Mouse (Mus musculus) activated CD4-positive, CD25-positive, alpha-beta regulatory T cell, adult 4 months (primary cell): Measurements from ENCODE around the gene Zfp62. TPM values are rescaled to one million over a fixed set of nuclear protein-coding genes. Genes with fewer than 3 reads are reported as not detected.

Experiments
- ATAC-seq: one replicate; pipeline ENCODE4 v1.8.0; 2017
- polyA plus RNA-seq, 2 experiments: library from polyadenylated mRNA; unstranded; fragments of 100-300 nt; shearing (Covaris generic); gene quantifications; one replicate each; pipeline ENCODE4 v1.2.1; 2017

Zfp62 gene
- polyA plus RNA-seq, 2 experiments from 2014 or later, result 47.9 to 54.3 TPM

DNA sequence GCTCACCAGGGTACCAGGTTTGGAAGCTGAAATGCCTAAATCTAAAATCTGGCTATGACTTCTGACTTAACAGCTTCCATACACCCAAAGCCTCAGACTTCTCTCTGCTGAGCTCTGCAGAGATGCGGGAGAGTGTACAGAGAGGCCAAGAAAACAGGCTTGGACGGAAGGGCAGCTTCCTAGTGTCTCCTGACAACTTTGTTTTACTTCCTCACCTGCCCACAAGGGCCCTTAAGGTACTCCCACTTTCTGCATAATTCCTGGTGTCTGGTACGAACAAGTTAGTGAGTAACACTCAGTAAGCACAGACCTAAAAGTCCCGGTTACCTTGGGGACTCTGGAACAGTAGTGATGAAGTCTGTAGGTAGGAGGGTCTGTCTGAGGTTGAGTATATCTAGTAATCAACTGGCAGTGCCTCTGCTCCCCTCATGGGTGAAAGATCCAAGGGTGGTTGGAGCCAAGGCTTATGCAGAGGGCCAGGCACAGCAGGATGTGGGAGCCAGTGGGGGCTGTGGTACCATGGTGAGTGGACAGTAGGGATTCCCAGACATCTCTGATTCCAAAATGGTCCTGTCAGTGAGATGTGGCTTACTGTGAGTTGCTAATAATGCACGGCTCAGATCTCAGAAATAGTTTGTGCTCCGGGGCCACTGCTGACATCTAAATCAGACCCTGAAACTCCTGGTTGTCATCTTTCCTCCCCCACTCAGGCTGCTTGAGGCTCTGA lies 46.0 kb downstream of the Zfp62 start:
- ATAC-seq, result no peak

DNA sequence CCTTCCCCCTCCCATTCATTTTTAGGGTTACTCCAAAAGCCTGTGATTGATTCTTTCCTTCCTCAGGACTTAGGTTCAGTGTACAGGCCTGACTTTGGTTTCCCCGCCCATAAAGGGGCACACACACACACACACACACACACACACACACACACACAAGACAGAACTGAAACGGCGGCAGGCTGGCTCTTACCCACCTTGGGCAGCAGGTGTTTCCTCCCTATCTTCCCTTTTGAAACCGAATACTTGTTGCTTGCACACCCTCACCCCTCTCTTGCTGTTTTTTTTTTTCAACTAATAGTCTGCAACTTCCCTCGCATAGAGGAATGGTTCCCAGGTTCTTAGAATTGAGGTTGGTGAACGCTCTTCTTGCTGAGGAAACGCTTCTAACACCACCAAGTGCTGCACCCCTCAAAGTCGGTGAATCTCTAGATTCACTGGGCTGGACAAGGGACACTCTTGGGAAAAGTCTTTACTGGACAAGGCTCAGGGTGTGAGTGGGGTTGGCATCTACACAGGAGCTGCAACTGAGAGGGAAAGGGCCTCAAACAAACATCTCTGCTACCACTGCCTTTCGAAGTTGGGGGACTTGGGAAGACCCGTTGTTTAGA lies 46.8 kb downstream of the Zfp62 start:
- ATAC-seq, result peak; percentile 48

DNA sequence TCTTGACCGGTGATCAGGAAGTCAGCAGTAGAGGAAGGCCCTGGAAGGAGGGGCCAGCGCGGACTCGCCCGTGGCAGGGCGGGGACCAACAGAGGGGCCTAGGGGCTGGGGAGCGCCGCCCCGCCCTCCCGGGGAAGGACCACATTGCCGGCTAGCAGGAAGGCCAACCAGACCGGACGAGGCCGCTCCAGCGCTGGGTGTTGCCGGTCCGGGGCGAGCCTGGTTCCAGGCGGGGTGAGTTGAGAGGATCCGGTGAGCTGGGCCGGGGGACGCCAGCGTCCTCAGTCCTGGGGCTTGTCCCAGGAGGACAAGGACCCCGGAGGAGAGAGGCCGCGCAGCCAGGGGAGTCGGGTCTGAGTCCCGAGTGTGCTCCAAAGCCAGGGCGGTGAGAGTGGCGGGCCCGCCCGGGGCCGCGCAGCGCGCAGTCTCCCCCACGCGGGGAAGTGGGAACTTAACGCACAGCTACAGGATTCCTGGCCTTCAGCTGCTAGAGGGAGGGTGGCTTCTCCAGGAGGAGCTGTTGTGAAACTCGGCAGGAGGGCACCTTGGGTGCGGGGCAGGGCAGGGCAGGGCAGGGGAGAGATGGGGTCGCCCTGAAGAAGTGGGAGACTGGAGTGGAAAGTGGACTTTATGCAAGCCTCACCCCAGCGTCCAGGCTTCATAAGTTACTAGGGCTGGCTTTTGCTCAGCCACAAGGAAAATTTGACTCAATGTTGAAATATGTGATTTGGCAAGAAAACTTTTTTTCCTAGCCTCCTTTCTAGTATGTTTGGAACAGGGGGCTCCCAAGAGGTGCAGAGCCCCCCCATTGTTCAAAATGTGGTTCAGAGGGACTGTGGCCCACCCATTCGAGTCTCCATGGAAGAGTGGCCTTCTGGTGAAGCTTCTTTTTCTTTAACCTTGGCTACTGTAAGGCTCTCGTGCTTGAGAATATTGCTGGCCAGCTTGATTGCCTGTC lies 47.6 kb downstream of the Zfp62 start:
- peak; percentile 20 for ATAC-seq

DNA sequence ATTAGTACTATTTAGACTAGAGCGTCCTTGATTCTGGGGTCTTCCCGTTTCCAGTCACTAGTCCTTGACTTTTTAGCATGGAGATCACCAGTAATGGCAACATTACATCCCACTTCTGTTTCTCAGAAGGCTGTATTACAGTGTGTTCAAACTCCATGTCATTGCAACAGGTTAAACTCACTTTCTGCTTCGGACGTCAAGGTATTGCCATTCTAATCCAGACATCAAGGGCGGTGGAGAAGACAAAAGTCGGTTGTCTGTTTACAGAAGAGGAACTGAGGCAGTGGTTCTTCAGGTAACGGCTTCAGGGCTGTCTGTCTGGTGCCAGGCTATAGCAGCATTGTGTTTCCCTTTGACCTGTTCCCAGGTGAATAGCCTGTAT lies 48.3 kb downstream of the Zfp62 start:
- no peak for ATAC-seq

DNA sequence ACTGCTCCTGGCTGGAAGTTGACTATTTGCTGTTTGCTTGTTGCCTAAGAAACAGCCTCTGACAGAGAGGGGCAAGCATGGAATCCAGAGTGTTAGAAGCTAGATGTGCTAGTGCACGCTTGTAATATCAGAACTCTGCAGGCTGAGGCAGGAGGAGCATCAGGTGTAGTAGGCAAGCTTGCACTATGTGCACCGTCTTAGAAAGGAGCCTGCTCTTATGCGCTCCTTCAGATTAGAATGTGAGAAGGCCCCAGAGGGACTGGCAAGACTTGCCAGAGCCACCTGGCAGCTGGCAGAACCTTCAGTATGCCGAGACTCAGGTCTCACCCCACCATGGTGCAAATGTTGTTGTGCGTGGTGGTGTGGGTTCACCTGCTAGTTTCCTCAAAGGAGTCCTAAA lies 49.0 kb downstream of the Zfp62 start:
- ATAC-seq, result no peak

DNA sequence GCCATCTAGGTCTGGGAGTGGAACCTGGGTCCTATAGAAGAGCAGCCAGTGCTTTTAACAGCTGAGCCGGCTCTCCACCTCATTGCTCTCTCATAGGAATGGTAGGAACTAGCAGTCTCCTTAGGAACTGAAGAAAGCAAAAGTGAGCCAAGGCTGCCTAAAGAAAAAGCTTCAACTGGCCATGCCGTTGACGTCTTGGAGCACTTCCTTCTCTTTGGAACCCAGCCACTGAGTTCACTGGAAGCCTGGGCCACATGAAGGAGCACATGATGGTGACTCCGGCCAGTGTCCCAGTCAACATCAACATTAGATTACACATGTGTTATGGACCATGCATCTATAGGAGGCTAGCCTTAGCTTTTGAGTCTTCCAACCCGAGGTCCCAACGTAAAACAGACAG lies 49.9 kb downstream of the Zfp62 start:
- no peak for ATAC-seq

DNA sequence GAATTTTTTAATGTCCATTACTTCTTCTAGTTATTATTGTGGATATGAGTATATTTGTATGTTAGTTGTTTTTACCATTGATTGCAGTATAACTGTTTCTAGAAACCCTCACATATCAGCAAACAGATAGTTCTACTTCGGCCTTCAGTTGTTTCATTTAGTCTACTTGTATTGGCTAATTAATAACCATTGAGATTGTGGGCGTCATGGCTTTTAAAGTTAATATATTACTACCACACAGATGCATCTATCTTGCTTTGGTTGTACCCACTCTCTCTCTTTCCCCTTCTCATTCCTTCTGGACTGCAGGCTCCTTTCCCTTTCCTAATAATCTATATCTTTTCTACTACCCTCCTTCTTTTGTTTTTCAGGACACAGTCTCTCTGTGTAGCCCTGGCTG lies 56.2 kb downstream of the Zfp62 start:
- no peak for ATAC-seq

DNA sequence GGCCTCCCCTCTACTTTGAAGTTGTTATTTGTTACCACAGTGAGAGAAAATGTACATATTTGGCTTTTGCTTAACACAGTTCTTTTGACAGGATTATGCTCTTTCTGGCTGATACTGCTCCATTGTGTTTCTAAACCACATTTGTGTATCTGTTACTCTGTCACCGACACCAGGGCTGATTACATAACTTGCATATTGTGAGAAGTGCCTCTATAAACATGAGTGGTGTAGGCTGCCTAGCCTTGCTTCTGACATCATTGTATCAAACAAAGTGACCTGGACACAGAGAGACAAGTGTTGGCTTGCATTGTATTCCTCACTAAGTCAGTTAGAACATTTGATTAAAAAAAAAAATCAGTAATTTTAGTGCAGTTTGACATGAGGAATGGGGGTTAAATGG lies 56.7 kb downstream of the Zfp62 start:
- no peak for ATAC-seq

DNA sequence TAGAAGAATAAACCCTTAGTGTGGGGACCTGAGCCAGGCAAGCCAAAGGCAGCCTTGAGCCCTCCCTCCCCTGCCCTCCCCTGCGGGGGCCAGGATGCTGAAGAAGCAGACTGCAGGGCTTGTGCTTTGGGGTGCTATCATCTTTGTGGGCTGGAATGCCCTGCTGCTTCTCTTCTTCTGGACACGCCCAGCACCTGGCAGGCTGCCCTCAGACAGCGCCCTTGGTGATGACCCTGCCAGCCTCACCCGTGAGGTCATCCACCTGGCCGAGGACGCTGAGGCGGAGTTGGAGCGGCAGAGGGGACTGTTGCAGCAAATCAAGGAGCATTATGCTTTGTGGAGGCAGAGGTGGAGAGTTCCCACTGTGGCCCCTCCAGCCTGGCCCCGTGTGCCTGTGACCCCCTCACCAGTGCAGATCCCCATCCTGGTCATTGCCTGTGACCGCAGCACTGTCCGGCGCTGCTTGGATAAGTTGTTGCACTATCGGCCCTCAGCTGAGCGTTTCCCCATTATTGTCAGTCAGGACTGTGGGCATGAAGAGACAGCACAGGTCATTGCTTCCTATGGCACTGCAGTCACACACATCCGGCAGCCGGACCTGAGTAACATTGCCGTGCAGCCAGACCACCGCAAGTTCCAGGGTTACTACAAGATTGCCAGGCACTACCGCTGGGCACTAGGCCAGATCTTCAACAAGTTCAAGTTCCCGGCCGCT lies 57.7 kb downstream of the Zfp62 start:
- ATAC-seq, result no peak

DNA sequence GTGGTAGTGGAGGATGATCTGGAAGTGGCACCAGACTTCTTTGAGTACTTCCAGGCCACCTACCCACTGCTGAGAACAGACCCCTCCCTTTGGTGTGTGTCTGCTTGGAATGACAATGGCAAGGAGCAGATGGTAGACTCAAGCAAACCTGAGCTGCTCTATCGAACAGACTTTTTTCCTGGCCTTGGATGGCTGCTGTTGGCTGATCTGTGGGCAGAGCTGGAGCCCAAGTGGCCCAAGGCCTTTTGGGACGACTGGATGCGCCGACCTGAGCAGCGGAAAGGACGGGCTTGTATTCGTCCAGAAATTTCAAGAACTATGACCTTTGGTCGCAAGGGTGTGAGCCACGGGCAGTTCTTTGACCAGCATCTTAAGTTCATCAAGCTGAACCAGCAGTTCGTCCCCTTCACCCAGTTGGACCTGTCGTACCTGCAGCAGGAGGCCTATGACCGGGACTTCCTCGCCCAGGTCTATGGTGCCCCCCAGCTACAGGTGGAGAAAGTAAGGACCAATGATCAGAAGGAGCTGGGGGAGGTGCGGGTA lies 58.3 kb downstream of the Zfp62 start:
- ATAC-seq, result no peak

DNA sequence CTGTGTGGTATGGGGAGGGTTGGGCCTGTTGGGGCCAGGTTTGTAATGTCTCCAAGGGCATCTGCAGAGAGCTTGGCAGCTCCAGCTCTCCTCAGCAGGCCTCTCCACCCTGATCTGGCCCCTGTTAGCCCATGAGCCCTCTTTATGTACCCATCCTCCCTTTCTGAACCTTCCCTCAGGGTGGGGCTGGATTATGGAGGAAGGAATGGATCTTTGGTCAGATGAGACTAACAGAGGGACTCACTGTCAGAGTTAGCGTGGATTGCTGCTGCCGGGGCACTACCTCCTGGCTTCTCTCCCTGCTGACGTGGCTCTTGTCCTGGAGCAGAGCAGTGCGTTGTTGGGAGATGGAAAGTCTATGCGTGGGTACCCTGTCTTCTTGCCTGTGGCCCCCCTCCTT lies 59.2 kb downstream of the Zfp62 start:
- no peak for ATAC-seq

DNA sequence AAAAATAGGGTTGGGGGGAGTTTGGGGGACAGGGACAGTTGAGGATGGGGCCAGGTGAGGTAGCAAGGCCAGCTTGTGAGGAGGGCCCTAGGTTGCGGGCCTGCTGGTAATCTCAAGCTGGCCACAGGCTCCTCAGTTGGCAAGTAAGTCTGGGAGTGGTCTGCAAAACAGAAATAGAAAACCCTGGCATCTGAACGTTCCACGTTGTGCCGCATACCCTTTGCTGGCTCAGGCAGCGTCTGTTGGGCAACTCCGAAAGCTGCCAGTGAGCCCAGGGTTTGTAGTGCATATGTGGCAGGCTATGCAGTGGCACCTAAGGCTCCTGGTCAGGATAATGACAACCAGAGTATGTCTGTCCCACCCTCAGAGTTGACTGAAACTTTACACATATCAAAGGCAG lies 60.1 kb downstream of the Zfp62 start:
- ATAC-seq, result no peak

DNA sequence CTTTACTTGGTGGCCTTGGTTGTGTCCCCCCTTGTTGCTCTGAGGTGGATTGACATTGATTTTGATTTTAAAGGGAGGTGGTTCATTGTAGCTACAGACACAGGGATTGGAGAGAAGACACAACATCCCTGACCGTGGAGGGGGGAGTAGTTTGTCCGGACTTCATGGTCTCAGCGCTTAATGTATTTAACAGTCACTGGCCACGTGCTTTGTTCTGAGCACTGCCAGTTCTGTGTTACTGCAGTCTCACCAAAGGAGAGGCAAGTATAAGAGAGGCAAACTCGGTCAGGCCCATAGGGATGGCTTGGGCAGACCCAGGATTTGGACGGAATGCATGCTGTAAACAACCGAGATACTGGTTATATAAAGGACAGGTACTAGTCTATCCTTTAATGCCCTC lies 61.0 kb downstream of the Zfp62 start:
- no peak for ATAC-seq

DNA sequence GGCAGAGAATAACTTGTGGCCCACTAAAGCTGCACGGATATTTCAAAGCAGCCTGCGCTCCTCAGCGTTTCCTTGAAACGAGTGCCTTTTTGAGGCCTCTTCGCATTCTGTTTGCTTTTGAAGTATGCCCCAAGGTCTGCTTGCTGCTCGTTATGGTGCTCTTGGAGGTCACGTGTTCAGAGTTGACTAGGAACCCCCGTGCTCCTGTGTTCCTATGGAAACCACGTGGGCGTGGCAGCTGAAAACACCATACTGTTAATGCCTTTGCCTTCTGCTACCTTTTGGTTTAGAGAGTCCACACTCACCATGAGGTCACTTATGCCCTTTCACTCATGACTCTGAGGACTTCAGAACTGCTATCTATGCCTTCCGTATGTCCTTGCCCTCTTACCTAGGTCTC lies 61.5 kb downstream of the Zfp62 start:
- peak; percentile 65 for ATAC-seq

DNA sequence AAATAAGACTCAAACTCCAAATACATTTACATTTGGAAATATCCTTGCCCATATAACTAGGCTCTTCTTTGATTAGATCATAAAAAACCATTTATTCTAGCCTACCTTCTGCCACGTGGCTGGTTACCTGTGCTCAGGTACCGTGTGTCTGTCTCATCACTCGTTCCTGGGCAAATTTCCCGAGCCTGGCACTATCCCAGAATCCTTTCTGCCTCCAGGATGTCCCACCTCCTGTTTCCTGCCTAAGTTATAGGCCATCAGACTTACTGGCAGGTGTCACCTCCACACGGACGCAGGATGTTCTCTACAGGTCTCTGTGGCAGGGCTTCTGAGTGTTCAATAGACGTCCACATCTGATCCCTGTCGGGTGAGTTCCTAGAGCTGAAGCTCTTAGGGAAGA lies 62.0 kb downstream of the Zfp62 start:
- no peak for ATAC-seq

DNA sequence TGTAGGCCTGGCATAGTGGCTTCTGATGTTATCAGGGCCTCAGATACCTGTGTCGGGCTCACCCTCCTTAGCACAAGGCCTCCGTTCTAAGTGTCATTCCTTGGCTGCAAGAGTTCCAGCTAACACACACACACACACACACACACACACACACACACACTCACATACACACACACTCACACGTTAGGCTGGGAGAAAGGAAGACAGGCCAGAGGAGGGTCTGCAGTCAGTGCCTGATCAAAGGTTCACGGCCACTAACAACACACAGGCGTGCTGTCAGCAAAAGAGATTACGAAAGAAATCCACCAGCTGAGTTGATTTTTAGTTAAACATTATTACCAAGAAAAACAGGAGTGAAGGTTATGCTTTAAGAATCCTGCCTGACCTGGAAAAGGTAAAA lies 63.6 kb downstream of the Zfp62 start:
- no peak for ATAC-seq

DNA sequence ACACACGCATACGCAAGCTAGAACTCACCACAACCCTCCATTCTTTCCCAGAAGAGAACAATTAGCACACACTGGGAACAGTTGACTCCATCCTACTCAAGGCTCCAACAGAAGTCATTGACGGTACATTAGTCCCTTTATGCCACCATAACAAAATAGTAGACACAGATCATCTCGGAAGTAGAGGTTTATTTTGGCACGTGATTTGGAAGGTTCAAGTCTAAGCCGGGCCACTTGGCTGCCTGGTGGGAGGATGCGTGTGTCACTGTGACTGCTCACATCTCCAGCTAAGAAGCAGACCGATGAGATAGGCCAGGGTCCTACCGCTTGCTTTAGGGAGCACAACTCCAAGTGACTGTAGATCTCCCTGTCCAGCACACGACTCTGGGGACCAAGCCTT lies 64.2 kb downstream of the Zfp62 start:
- no peak for ATAC-seq

DNA sequence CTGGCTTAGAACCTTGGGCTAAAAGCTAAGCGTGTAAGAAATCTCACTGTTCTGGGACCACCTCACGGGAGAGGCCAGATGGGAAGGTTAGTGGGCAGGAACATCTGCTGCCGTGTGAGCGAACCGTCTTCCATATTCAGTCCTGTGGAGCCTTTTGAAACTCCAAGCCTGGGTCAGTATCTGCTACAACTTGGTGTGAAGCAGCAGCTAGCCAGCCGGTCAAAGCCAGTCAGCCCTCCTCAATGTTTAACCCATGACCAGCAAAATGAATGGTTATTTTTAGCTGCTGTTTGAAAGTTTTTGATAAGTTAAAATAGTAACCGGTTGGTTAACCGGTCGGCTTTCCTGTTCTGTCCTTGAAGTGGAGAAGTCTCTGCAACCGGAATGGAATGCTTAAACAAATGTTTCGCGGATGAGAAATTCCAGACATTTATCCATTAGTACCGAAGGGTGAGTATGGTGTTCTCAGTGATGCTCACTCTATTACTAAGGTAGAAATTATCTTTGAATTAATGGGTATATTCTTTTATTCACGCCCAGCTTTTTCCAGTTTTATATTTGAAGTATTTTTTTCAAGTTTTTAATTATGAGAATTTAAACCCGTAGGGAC lies 65.0 kb downstream of the Zfp62 start:
- ATAC-seq, result no peak
